Mouse (Mus musculus): ENCODE results near the gene Lsm12.
"Not testable (repeated sequence)": the region's sequence is repeated elsewhere in the genome, so short reads cannot be mapped to it uniquely, and the experiment has no call there.

Lsm12 gene

DNA sequence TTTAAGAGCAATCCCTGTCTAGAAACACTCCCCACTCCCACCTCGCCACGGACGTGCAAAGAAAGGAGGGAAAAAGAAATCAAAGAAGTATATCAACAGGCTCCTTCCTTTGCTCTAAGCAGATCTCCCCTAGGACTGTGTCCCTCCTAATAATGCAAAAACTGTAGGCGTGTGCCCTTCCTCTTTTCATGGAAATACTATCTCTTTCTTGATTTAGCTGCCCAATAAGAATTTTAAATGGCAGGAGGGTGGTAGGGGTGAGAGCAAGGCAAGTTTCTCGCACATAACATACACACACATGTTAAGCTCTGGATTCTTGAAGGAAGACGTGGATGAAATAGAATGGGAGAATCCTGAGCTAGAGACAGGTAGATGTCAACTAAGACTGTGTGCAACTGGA is 3.9 kb upstream of the Lsm12 start:
- DNase-seq (ENCODE audit: inconsistent age in 2 of 2, low spot score in 1 of 2), result peak in 1 of 2 experiments; percentile 39

GRCm38 (mm10) chr11:102186235-102186634 is 1.1 kb upstream of the Lsm12 start:
- DNase-seq (ENCODE audit: inconsistent age in 2 of 2, low spot score in 1 of 2), result no peak

DNA sequence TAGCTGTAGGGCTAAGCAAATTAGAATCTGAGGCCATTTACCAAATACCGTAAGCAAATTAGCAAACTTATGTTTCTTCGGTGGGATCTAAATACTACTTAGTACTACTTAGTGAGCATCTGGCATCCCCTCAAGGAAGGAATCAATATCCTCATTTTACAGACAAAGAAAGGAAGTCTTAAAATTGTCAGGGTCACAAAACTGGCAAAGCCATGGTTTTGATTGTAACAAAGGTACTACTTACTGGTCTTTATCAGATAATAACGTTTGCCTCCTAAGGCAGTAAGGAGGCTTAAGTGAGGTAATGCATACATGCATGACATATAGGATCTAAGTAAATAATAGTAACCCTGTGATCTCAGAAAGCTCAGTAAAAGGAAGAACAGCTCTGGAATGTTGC is 581 bp upstream of the Lsm12 start:
- DNase-seq (ENCODE audit: inconsistent age in 2 of 2, low spot score in 1 of 2), result no peak

GRCm38 (mm10) chr11:102184253-102184645 is 847 bp downstream of the Lsm12 start:
- no peak for DNase-seq (ENCODE audit: inconsistent age in 2 of 2, low spot score in 1 of 2)

- no peak for DNase-seq (ENCODE audit: inconsistent age in 2 of 2, low spot score in 1 of 2)
Observed at GRCm38 (mm10) chr11:102179836-102180235, 5.3 kb downstream of the Lsm12 start.

- DNase-seq (ENCODE audit: inconsistent age in 2 of 2, low spot score in 1 of 2), result no peak
Observed at GRCm38 (mm10) chr11:102168689-102169088, 16.4 kb downstream of the Lsm12 start.

DNA sequence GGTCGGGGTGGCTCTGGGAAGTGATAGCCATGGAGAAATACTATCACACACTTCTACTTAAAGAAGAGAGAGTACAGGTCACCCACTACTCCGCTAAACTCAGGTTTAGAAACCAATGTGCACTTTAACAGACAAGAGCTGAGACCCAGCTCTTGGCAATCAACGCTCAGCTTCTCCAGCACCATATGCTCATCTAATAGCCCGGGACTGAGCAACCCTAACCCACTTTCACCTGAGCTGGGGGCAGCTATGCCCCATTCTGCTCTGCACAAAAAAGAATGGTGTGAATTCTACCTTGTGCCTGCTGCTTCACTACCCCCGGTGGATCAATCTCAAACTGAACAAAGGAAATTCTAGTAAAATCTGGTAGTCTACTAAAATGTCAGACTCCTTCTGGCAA is 17.6 kb downstream of the Lsm12 start:
- DNase-seq (ENCODE audit: inconsistent age in 2 of 2, low spot score in 1 of 2), result no peak

DNA sequence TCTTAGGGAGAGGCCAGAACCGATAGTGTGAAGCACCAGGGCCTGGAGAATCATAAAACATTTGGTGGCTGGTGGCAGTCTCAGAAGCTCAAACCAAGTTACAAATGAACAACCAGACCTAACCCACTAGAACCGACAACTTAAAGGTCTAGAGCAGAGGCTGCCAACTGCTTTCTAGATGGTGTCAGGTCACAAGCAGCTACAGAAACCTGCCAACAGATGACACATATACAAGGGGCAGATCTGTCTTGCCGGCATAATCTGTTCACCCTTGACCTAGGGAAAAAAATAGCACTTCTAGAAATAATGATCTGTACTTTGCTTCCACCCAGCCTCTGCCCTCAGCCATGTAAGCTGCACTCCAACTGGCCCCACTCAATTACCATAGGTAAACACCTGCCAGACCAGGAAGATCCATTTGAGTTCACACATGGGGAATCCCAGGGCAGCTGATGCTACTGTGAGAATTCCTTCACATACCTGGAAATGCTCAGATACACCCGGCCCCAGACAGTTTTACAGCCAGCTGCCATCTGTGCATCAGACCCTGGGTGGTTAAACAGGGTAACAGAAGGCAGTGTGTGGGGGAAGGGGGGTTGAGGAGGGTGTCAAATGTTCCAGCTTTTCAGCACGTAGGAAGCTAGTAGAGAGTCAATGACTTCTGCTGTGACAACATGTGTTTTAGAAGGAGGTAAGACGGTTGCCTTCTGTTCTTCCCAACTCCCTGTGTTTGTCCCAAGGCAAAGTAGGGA is 18.9 kb downstream of the Lsm12 start:
- DNase-seq (ENCODE audit: inconsistent age in 2 of 2, low spot score in 1 of 2), result no peak

DNA sequence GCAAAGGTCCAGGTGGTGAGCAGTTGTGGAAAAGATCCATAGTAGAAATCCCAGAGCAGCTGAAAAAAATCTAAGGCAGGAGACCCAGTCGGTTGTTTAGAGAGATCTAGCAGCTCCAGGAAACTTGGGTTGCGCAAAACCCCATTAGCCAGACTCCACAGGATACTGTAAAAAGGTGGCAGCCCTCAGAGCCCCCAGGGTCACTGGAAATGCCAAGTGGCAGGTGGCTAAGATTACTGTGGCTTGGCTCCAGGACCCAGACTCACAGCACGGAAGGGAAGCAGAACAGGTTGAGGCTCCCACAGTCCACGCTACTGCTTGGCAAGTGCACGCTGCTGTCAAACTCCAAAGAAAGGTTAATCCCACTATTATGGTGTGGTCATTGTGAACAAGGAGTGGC is 25.3 kb downstream of the Lsm12 start:
- DNase-seq (ENCODE audit: inconsistent age in 2 of 2, low spot score in 1 of 2), result peak in 1 of 2 experiments; percentile 69

- DNase-seq (ENCODE audit: inconsistent age in 2 of 2, low spot score in 1 of 2), result not testable (repeated sequence)
Observed at GRCm38 (mm10) chr11:102158024-102158423, 27.1 kb downstream of the Lsm12 start.

GRCm38 (mm10) chr11:102156786-102157089 is 28.4 kb downstream of the Lsm12 start:
- no peak for DNase-seq (ENCODE audit: inconsistent age in 2 of 2, low spot score in 1 of 2)

DNA sequence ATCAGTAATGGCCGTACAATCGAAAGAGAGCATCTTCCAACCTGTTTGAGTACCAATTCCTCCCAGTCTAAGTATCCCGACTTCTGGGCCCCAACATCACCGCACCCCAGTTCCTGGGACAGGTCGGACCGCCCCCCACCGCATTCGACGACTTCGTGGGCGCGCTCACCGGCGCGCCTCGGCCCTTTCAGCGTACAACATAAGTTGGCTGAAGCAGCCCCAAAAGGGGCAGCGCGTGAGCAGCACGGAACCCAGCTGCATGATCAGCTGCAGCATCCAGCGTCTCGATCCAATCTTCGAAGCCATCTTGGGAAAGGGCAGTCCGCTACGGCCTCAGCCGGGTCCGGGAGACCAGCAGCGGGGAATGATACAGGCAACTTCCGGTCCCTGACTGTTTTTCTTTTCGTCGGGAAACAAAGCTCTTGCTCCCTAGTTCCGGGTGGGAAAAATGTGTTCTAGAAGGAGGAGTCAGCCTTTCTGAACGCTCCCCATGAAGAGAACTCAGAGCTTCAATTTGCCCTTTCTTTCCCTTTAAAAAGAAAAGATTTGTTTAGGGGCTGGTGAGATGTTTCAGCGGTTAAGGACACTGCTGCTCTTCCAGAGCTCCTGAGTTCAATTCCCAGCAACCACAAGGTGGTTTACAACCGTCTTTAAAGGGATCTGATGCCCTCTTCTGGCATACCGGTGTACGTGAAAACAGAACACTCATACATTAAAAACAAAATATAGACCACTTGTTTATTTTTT is 28.9 kb downstream of the Lsm12 start, which contains the start of gene Tmem101:
TSS of gene Tmem101 (minus strand) at position 366 of the 747 bp plus-strand sequence.
- DNase-seq (ENCODE audit: inconsistent age in 2 of 2, low spot score in 1 of 2), result peak; percentile 91 to 97

GRCm38 (mm10) chr11:102147213-102147989 is 37.7 kb downstream of the Lsm12 start:
- peak in 1 of 2 experiments; percentile 38 for DNase-seq (ENCODE audit: inconsistent age in 2 of 2, low spot score in 1 of 2)

DNA sequence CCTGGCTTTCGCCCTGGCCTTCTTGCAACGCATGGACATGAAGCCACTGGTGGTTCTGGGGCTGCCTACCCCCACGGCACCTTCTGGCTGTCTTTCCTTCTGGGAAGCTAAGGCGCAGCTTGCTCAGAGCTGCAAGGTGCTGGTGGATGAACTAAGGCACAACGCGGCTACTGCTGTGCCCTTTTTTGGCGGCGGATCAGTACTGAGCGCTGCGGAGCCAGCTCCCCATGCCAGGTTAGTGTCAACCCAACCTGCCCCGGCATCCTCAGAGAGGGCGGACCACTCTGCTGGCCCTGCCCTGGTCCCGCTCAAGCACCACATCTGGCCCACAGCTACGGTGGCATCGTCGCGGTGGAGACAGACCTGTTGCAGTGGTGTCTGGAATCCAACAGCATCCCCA is 38.6 kb downstream of the Lsm12 start:
- DNase-seq (ENCODE audit: inconsistent age in 2 of 2, low spot score in 1 of 2), result no peak

DNA sequence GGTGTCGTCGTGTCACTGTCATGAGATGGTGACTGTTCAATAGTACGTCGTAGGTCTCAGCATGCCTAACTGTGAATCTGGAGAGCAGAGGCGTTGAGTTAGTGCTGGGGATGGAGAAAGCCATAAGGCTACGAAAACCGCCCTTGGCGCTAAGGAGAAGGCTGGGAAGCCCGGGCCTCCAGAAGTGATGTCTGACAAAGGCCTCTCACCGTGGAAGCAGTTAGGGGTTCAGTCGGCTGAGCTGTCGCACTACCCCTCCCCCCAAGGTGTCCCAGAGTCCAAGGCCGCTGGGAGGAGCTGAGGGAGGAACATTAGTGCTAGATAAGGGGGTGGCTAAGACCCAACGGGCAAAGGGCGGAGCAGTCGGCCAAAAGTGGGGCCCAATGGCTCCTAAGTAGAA is 39.1 kb downstream of the Lsm12 start:
- DNase-seq (ENCODE audit: inconsistent age in 2 of 2, low spot score in 1 of 2), result peak in 1 of 2 experiments; percentile 52

DNA sequence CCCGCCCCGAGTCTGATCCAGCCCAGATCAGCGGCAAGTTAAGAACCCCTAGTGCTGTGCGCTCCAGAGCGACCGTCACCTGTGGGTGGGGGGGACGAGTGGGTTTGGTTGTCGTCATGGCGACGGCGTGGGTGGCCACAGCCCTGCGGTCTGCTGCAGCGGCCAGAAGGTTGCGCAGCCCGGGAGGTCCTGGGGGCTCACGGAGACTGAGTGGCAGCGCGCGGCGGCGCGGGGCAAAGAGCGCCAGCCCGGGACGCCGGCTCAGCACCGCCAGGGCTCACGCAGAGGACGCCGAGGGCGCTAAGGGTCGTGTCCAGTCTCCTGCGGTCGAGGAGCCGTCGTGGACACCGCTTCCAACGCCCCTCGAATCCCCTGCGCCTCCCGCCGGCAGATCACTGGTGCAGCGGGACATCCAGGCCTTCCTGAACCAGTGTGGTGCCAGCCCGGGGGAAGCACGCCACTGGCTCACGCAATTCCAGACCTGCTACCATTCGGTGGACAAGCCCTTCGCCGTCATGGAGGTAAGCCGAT is 39.6 kb downstream of the Lsm12 start, which contains the start of gene Nags:
TSS of gene Nags (plus strand) at position 43 of the 531 bp plus-strand sequence.
- peak in 1 of 2 experiments; percentile 26 for DNase-seq (ENCODE audit: inconsistent age in 2 of 2, low spot score in 1 of 2)

- DNase-seq (ENCODE audit: inconsistent age in 2 of 2, low spot score in 1 of 2), result no peak
Observed at GRCm38 (mm10) chr11:102144957-102145470, 40.1 kb downstream of the Lsm12 start.

- no peak for DNase-seq (ENCODE audit: inconsistent age in 2 of 2, low spot score in 1 of 2)
Observed at GRCm38 (mm10) chr11:102142355-102142754, 42.7 kb downstream of the Lsm12 start.

DNA sequence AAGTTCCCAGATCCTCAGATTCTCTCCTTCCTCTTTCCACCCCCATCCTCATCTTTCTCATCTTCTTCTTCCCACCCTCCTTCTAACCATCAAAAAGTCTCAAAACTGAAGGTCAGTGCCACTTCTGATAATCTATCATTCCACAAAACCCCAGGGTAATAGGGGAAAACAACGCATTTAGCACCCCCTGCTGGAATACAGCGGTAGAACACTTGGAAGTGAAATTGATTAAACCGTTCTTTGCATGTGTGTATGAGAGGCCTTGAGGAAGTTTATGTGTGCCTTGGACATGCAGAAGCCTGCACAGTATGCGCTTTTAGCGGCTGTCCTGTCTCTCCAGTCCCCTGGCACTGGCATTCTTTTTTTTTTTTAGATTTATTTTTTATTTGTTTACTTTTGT is 44.6 kb downstream of the Lsm12 start:
- DNase-seq (ENCODE audit: inconsistent age in 2 of 2, low spot score in 1 of 2), result peak; percentile 45 to 88

DNA sequence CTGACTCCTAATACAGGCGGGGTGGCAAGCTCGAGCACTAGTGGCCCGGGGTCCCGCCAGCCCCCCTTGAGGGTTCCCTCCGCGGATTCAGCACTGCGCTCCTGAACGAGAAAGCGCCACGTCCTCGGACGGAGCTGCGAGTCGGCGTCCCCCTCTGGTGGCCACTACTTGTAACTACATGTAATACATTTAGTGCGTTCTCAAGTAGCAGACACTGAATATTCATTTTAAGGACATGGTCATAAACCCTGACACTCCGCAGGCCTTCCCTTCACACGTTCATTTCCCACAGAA is 46.7 kb downstream of the Lsm12 start:
- DNase-seq (ENCODE audit: inconsistent age in 2 of 2, low spot score in 1 of 2), result peak; percentile 57 to 87

All from adrenal gland, adult (tissue).